Mouse (Mus musculus): ENCODE data around the gene Cdipt.

DNA sequence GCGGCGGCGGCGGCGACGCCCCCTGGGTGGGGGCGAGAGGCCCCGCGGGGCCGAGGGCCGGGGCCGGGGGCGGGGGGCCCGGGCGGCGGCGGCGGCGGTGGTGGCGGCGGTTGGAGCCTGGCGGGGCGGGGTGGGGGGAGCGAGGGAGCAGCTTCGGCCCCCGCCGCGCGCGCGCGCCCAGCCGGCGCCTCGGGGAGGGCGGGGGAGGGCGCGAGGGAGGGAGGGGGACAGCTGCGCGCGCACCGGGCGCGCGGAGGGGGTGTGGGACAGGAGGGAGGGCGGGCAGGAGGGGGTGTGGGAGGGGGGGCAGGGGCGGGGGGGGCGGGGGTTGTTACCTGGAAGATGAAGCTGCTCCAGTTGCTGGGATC is 50.9 kb downstream of the Cdipt start:
- TF ChIP-seq CTCF (conservative IDR thresholded peaks at IDR 0.05; ENCODE audit: low read length) (no peak), POU5F1 (IDR thresholded peaks at IDR 0.05; ENCODE audit: borderline replicate concordance, low read length) (no peak), NANOG (IDR thresholded peaks at IDR 0.05; ENCODE audit: borderline replicate concordance, low read length) (no peak)
